Mouse (Mus musculus): Measurements from ENCODE around the gene Rpl32. TPM values are rescaled to one million over a fixed set of nuclear protein-coding genes. Genes with fewer than 3 reads are reported as not detected.
A peak's percentile ranks its signal among the peaks of the same experiment; 100 is the strongest.

The Rpl32 gene
- polyA plus RNA-seq, 1 experiment: 321 TPM

GRCm38 (mm10) chr6:115803541-115804382, 4.8 kb downstream of the Rpl32 start:
- Histone ChIP-seq H3K4me1 (ENCODE audit: control insufficient read depth, insufficient read depth, low read length) (peaks cover 9% of the 10 kb centered on the region), H3K4me3 (replicated peaks; ENCODE audit: extremely low read depth, low read depth, low read length) (no peak overlapping the region)
- peak; percentile 72 for TF ChIP-seq CTCF (IDR thresholded peaks at IDR 0.05; ENCODE audit: insufficient read depth, low read length)
- no peak for TF ChIP-seq POLR2A (IDR thresholded peaks at IDR 0.05; ENCODE audit: borderline replicate concordance, extremely low read depth, low read depth, low read length)
- DNase-seq: peak; percentile 47
- WGBS: 38% methylated on average over 16 of the region's 16 CpGs

GRCm38 (mm10) chr6:115801811-115802210, 6.7 kb downstream of the Rpl32 start:
- DNase-seq: no peak
- TF ChIP-seq POLR2A (IDR thresholded peaks at IDR 0.05; ENCODE audit: borderline replicate concordance, extremely low read depth, low read depth, low read length): no peak
- no peak for TF ChIP-seq CTCF (IDR thresholded peaks at IDR 0.05; ENCODE audit: insufficient read depth, low read length)
- H3K4me1 ChIP-seq (ENCODE audit: control insufficient read depth, insufficient read depth, low read length): peaks cover 4% of the 10 kb centered on the region
- 65% methylated on average over 3 of the region's 3 CpGs for WGBS
- H3K4me3 ChIP-seq (replicated peaks; ENCODE audit: extremely low read depth, low read depth, low read length): no peak overlapping the region

DNA sequence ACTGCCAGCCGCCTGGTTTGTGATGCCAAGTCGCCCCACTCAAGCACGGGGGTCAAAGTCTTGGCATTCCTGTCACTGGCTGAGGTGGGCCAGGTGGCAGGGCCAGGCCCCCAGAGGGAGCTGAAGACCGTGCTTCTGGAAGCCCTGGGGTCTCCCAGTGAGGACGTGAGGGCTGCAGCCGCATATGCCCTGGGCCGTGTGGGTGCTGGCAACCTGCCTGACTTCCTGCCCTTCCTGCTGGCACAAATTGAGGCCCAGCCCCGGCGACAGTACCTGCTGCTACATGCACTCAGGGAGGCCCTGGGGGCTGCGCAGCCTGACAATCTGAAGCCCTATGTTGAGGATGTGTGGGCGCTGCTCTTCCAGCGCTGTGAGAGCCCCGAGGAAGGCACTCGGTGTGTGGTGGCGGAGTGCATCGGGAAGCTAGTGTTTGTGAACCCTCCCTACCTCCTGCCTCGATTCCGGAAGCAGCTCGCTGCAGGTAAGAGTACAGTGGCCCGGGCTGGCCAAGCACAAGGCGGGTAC, 15.8 kb downstream of the Rpl32 start:
- TF ChIP-seq CTCF (IDR thresholded peaks at IDR 0.05; ENCODE audit: insufficient read depth, low read length): no peak
- no peak for TF ChIP-seq POLR2A (IDR thresholded peaks at IDR 0.05; ENCODE audit: borderline replicate concordance, extremely low read depth, low read depth, low read length)
- no peak for DNase-seq
- 75% methylated on average over 21 of the region's 21 CpGs for WGBS
- Histone ChIP-seq H3K4me1 (ENCODE audit: control insufficient read depth, insufficient read depth, low read length) (no peaks in the 10 kb centered on the region), H3K4me3 (replicated peaks; ENCODE audit: extremely low read depth, low read depth, low read length) (no peak overlapping the region)

DNA sequence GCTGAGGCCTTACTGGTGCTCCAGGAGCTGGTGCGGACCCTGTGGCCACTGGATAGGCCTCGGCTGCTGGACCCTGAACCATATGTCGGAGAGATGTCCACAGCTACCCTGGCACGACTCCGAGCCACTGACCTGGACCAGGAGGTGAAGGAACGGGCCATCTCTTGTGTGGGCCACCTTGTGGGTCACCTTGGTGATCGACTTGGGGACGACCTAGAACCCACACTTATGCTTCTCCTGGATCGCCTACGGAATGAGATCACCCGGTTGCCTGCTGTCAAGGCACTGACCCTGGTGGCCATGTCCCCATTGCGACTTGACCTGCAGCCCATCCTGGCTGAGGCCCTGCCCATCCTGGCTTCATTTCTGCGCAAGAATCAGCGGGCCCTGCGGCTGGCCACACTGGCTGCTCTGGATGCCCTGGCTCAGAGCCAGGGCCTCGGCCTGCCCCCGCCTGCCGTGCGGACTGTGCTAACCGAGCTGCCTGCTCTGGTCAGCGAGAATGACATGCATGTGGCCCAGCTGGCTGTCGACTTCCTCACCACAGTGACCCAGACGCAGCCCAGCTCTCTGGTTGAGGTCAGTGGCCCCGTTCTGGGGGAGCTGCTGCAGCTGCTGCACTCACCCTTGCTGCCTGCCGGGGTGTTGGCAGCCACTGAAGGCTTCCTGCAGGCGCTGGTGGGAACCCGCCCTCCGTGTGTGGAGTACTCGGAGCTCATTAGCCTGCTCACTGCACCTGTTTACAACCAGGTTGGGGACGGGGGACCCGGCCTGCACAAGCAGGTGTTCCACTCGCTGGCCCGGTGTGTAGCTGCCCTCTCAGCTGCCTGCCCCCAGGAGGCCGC, 16.5 kb downstream of the Rpl32 start:
- WGBS: 71% methylated on average over 34 of the region's 34 CpGs
- H3K4me1 ChIP-seq (ENCODE audit: control insufficient read depth, insufficient read depth, low read length): no peaks in the 10 kb centered on the region
- TF ChIP-seq POLR2A (IDR thresholded peaks at IDR 0.05; ENCODE audit: borderline replicate concordance, extremely low read depth, low read depth, low read length) (no peak), CTCF (IDR thresholded peaks at IDR 0.05; ENCODE audit: insufficient read depth, low read length) (no peak)
- no peak for DNase-seq
- no peak overlapping the region for H3K4me3 ChIP-seq (replicated peaks; ENCODE audit: extremely low read depth, low read depth, low read length)

DNA sequence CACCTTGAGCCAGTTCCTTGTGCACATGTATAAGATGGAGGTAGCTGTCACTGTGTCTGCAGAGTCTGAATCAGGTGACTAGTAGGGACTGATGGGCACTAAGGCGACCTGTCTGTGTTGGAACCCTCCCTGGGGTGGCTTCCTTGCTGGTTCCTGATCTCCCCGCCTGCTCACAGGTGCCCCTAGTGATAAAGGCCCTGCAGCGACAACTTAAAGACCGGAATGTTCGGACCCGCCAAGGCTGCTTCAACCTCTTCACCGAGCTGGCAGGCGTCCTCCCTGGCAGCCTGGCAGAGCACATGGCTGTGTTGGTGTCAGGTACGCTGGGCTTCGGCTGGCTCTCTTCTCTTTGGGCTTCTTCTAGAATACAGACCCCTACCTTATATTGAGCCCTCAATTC, 17.5 kb downstream of the Rpl32 start:
- H3K4me3 ChIP-seq (replicated peaks; ENCODE audit: extremely low read depth, low read depth, low read length): no peak overlapping the region
- no peak for DNase-seq
- 88% methylated on average over 10 of the region's 10 CpGs for WGBS
- no peaks in the 10 kb centered on the region for H3K4me1 ChIP-seq (ENCODE audit: control insufficient read depth, insufficient read depth, low read length)
- TF ChIP-seq POLR2A (IDR thresholded peaks at IDR 0.05; ENCODE audit: borderline replicate concordance, extremely low read depth, low read depth, low read length): no peak
- TF ChIP-seq CTCF (IDR thresholded peaks at IDR 0.05; ENCODE audit: insufficient read depth, low read length): no peak

- WGBS: 88% methylated on average over 3 of the region's 3 CpGs
- no peaks in the 10 kb centered on the region for H3K4me1 ChIP-seq (ENCODE audit: control insufficient read depth, insufficient read depth, low read length)
- DNase-seq: no peak
Measured at GRCm38 (mm10) chr6:115782781-115783180, 25.8 kb downstream of the Rpl32 start.

DNA sequence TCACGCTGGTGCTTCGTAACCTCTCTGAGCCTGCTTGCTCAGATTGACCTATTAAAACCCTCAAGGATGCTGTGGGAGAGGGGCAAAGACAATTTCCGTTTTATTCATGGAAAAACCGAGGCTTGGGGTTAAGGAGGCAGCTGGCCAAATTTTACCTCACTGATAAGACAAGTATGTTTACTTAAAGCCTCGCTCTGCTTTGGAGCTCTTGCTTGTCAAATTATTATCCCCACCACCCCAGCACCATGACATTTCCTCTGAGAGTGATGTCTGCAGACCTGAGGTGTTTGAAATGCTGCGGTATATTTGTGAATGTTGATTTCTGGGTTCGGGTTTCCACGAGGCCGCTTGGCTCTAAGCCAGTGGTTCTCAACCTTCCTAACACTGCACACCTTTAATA, 32.2 kb downstream of the Rpl32 start:
- no peak overlapping the region for H3K4me3 ChIP-seq (replicated peaks; ENCODE audit: extremely low read depth, low read depth, low read length)
- H3K4me1 ChIP-seq (ENCODE audit: control insufficient read depth, insufficient read depth, low read length): no peaks in the 10 kb centered on the region; the same call in 1 of the 2 replicates
- 29% methylated on average over 9 of the region's 9 CpGs for WGBS
- TF ChIP-seq POLR2A (IDR thresholded peaks at IDR 0.05; ENCODE audit: borderline replicate concordance, extremely low read depth, low read depth, low read length) (no peak), CTCF (IDR thresholded peaks at IDR 0.05; ENCODE audit: insufficient read depth, low read length) (no peak)
- DNase-seq: no peak

More at GRCm38 (mm10) chr6:115782781-115783180, 25.8 kb downstream of the Rpl32 start:
- no peak overlapping the region for H3K4me3 ChIP-seq (replicated peaks; ENCODE audit: extremely low read depth, low read depth, low read length)
- TF ChIP-seq CTCF (IDR thresholded peaks at IDR 0.05; ENCODE audit: insufficient read depth, low read length): no peak

DNA sequence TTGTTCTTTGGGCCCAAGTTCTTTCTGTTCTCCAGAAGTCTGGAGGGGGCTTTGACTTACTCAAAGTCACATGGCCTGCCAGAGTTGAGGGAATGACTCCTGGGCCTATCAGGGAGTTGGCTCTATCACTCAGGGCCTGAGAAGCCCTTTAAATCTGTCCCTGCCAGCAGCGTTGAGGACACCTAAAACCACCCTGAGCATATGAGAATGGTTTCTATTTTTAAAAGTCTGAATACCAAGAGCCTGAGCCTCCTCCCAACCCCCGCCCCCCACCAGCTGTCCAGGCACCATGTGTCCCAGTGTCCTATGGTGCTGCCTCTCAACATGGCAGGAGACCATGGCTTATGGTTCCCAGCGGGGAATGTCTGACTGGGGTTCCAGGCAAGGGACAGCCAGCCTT, 32.7 kb downstream of the Rpl32 start:
- no peaks in the 10 kb centered on the region; the same call in 1 of the 2 replicates for H3K4me1 ChIP-seq (ENCODE audit: control insufficient read depth, insufficient read depth, low read length)
- 51% methylated on average over 3 of the region's 3 CpGs for WGBS
- no peak for TF ChIP-seq POLR2A (IDR thresholded peaks at IDR 0.05; ENCODE audit: borderline replicate concordance, extremely low read depth, low read depth, low read length)
- no peak for TF ChIP-seq CTCF (IDR thresholded peaks at IDR 0.05; ENCODE audit: insufficient read depth, low read length)
- H3K4me3 ChIP-seq (replicated peaks; ENCODE audit: extremely low read depth, low read depth, low read length): no peak overlapping the region
- no peak for DNase-seq

DNA sequence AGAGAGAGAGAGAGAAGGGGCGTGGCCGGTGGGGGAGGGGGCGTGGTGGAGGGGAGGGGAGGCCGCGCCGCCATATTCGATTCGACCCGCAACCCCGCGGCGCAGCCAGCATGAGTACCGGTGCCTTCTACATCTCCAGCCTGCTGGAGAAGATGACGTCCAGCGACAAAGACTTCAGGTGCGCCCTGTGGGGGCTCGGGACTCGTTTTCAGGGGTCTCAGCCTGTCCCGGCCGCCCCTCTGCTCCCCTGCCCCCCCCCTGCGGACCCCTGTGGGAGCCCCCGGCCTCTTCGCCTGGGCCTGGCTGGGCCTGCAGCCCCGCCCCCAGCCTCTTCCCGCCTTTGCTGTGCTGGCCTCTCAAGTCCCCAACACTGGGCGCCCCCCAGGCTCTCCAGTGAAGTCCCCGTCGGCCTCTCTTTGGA, 34.0 kb downstream of the Rpl32 start, which contains the start of gene Cand2:
Gene Cand2 (plus strand): TSS at position 38 of the 421 bp plus-strand sequence.
- WGBS: 2% methylated on average over 14 of the region's 28 CpGs
- DNase-seq: peak; percentile 12
- TF ChIP-seq CTCF (IDR thresholded peaks at IDR 0.05; ENCODE audit: insufficient read depth, low read length): no peak
- no peak for TF ChIP-seq POLR2A (IDR thresholded peaks at IDR 0.05; ENCODE audit: borderline replicate concordance, extremely low read depth, low read depth, low read length)
- H3K4me3 ChIP-seq (replicated peaks; ENCODE audit: extremely low read depth, low read depth, low read length): peak within 1 kb of the TSS; percentile 66
- no peaks in the 10 kb centered on the region; the same call in 1 of the 2 replicates for H3K4me1 ChIP-seq (ENCODE audit: control insufficient read depth, insufficient read depth, low read length)
